ENCODE assay signal across 14 mouse cellular contexts in the genomic region with DNA sequence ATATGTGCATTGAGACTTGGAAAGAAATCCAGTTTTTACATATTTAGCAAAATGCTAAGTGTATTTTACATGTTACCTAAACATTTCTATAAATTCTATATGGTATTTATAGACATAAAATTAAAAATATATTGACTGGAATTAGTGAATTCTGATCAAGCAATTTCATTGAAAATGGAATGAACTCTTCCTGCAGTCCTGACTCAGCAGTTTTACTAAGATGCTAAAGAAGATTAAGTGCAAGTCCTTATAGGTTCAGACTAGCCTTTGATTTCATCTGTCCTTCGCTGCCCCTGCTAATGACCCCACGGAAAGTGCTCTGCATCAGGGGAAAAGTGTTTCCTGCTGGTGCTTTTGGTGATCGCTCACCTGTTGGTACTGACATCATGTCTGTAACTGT.
"Had no signal": no experiment of that assay in that cellular context is flagged by ENCODE, and none has a peak within 500 bp of the region (broad histone marks: within the 10 kb centered on the region; RNA-seq: fewer than 3 reads in every experiment).

No protein-coding gene starts in this region.

- H3K9me3 ChIP-seq: midbrain, embryonic 13.5 days; midbrain, embryonic 15.5 days; neural tube, embryonic 12.5 days; stomach, embryonic 15.5 days had no signal

- H3K4me2 ChIP-seq: lung, embryonic 14.5 days; midbrain, embryonic 11.5 days; midbrain, embryonic 13.5 days; midbrain, embryonic 15.5 days; neural tube, embryonic 12.5 days; stomach, embryonic 15.5 days had no signal

- H3K27me3 ChIP-seq: midbrain, embryonic 13.5 days; midbrain, embryonic 15.5 days; neural tube, embryonic 12.5 days; stomach, embryonic 15.5 days had no signal

- ATAC-seq: midbrain, embryonic 13.5 days; midbrain, embryonic 15.5 days had no signal

- DNase-seq: lung, adult 18-20 months; lung, embryonic 14.5 days; lung, postnatal 10 days; lung, postnatal 4 days; right cerebral cortex, postnatal 14 days; thymus, adult 2 months; thymus, postnatal 25 days; thymus, postnatal 4 days had no signal

- H3K36me3 ChIP-seq: midbrain, embryonic 13.5 days; midbrain, embryonic 15.5 days; neural tube, embryonic 12.5 days; stomach, embryonic 15.5 days had no signal

- H3K27ac ChIP-seq: midbrain, embryonic 13.5 days; midbrain, embryonic 15.5 days; neural tube, embryonic 12.5 days; stomach, embryonic 15.5 days; stomach, postnatal 0 days had no signal

- H3K4me3 ChIP-seq: midbrain, embryonic 13.5 days; midbrain, embryonic 15.5 days; neural tube, embryonic 12.5 days; stomach, embryonic 15.5 days had no signal

- H3K9ac ChIP-seq: lung, embryonic 14.5 days; midbrain, embryonic 13.5 days; midbrain, embryonic 15.5 days; neural tube, embryonic 12.5 days; stomach, embryonic 15.5 days had no signal

- H3K4me1 ChIP-seq: midbrain, embryonic 15.5 days; neural tube, embryonic 12.5 days; stomach, embryonic 15.5 days had no signal
